Mouse (Mus musculus) liver, postnatal 0 days (tissue): Measurements from ENCODE around the gene Zan.

Experiments used
- CTCF ChIP-seq: sonication (generic); IDR thresholded peaks from 2 replicates; pipeline ENCODE4 v1.5.1; 2016; ENCODE audit warnings: antibody characterized with exemption, low read depth
- EP300 ChIP-seq: IDR thresholded peaks from 2 replicates; pipeline ENCODE4 v1.6.1; 2016; ENCODE audit warnings: antibody characterized with exemption, low read depth, mild to moderate bottlenecking

GRCm38 (mm10) chr5:137504041-137504440, 27.2 kb upstream of the Zan start:
- TF ChIP-seq CTCF: peak; percentile 39
- no peak for TF ChIP-seq EP300
